ENCODE assay signal across 9 mouse cellular contexts in genomic region chr8:75213686-75214085, GRCm38 (mm10). TPM values are rescaled to one million over a fixed set of nuclear protein-coding genes. Genes with fewer than 3 reads are reported as not detected.
DNase-seq lines count a peak whose midpoint lies in the region; ATAC-seq lines count a peak whose summit lies in the region.
"Had no signal": no experiment of that assay in that cellular context is flagged by ENCODE, and none has a peak within 500 bp of the region (broad histone marks: within the 10 kb centered on the region; RNA-seq: fewer than 3 reads in every experiment).

TSS of gene Rasd2 (plus strand) at chr8:75213944.

- intact Hi-C loops in gastrocnemius, postnatal 14 days (cut with DNase I; ENCODE audit: low total_unique reads) = no loop called here

- WGBS in hindbrain, embryonic 10.5 days = 1% methylated on average over 42 of the region's 42 CpGs
- WGBS in liver, embryonic 12.5 days (ENCODE audit: insufficient replicate concordance) = 2% methylated on average over 41 of the region's 42 CpGs

- peak within 1 kb of the TSS; percentile 29; the same call in 1 of the 2 replicates for H3K27ac ChIP-seq in hindbrain, embryonic 10.5 days
- H3K27ac ChIP-seq in liver, embryonic 12.5 days = no peak within 1 kb of the TSS

- peaks cover 19% of the 10 kb centered on the region for H3K4me1 ChIP-seq in hindbrain, embryonic 10.5 days (replicated peaks)
- peaks cover 14% of the 10 kb centered on the region for H3K4me1 ChIP-seq in liver, embryonic 12.5 days

- no peak for ATAC-seq in liver, embryonic 12.5 days
- ATAC-seq in inflammation-experienced regulatory T-cells, adult 6 months = no peak

- H3K9ac ChIP-seq in liver, embryonic 12.5 days = no peak within 1 kb of the TSS

- H3K9me3 ChIP-seq in hindbrain, embryonic 10.5 days = no peaks in the 10 kb centered on the region
- H3K9me3 ChIP-seq in liver, embryonic 12.5 days (replicated peaks) = no peaks in the 10 kb centered on the region

- peaks cover 74% of the 10 kb centered on the region for H3K27me3 ChIP-seq in hindbrain, embryonic 10.5 days (ENCODE audit: insufficient read depth, poor library complexity, severe bottlenecking)
- H3K27me3 ChIP-seq in liver, embryonic 12.5 days (replicated peaks) = peaks cover 90% of the 10 kb centered on the region

- DNase-seq in gastrocnemius, adult 18-20 months (ENCODE audit: low spot score) = no peak
- no peak for DNase-seq in gastrocnemius, postnatal 14 days
- peak; percentile 27 for DNase-seq in right cerebral cortex, postnatal 25 days
- DNase-seq in right cerebral cortex, postnatal 14 days = no peak
- peak; percentile 23 for DNase-seq in hindbrain, embryonic 10.5 days (ENCODE audit: low spot score)
- DNase-seq in thymus, postnatal 25 days = no peak

- H3K36me3 ChIP-seq in hindbrain, embryonic 10.5 days = no peaks in the 10 kb centered on the region
- no peaks in the 10 kb centered on the region for H3K36me3 ChIP-seq in liver, embryonic 12.5 days

- H3K4me3 ChIP-seq in hindbrain, embryonic 10.5 days = peak within 1 kb of the TSS; percentile 64
- peak within 1 kb of the TSS; percentile 50 for H3K4me3 ChIP-seq in liver, embryonic 12.5 days

- peak within 1 kb of the TSS; percentile 74 for H3K4me2 ChIP-seq in liver, embryonic 12.5 days

RNA-seq across cellular contexts. Expression of gene Rasd2, which starts in this region (rescaled TPM):
- 10 to 100 TPM; 65.5 to 99.9 TPM for total RNA-seq in gastrocnemius, adult 18-20 months (2021)
- 1 to 10 TPM; 1.3 to 1.6 TPM for total RNA-seq in gastrocnemius, postnatal 14 days (2021)
- polyA plus RNA-seq in hindbrain, embryonic 10.5 days (2016; fragmentation: Nextera tagmentation; extraction: Ambion mirVana) = 0.11 and 0.41 TPM in 2 replicates
- 0.07 and 0.10 TPM in 2 replicates for polyA plus RNA-seq in liver, embryonic 12.5 days (2016; fragmentation: Nextera tagmentation; extraction: Ambion mirVana)
- polyA plus RNA-seq in inflammation-experienced regulatory T-cells, adult 6 months (2017; shearing (Covaris generic)) = under 1 TPM in 1 of 3 experiments, not detected in 2; 0.41 TPM
- total RNA-seq: MEL had no signal

Comparison
In these comparisons a context has a peak if more than half of its experiments do, and no peak if none do; other contexts are left out.
1. RNA of gene Rasd2 (total RNA-seq): 65.5 to 99.9 TPM in gastrocnemius, adult 18-20 months; 1.3 to 1.6 TPM in gastrocnemius, postnatal 14 days; every median in the first group is over 10 times any median in the second.
2. Peak in DNase-seq, H3K4me3 ChIP-seq and H3K27ac ChIP-seq in hindbrain, embryonic 10.5 days; RNA of the gene not detected or under 1 TPM.